25 mouse cellular contexts compared by ENCODE assay signal in genomic region chr9:50475318-50475717, GRCm38 (mm10). TPM values are rescaled to one million over a fixed set of nuclear protein-coding genes. Genes with fewer than 3 reads are reported as not detected.
DNase-seq lines count a peak whose midpoint lies in the region; ATAC-seq and TF ChIP-seq lines count a peak whose summit lies in the region.
"Had no signal": no experiment of that assay in that cellular context is flagged by ENCODE, and none has a peak within 500 bp of the region (broad histone marks: within the 10 kb centered on the region; RNA-seq: fewer than 3 reads in every experiment).

No protein-coding gene starts in this region.

- DNase-seq in frontal cortex, postnatal 14 days (ENCODE audit: low spot score in 2 of 2): no peak
- no peak for DNase-seq in kidney, adult 18-20 months
- DNase-seq in kidney, postnatal 0 days (ENCODE audit: low spot score): no peak
- DNase-seq in kidney, adult 9 months: no peak
- peak; percentile 58 for DNase-seq in brain, adult 2 months (ENCODE audit: low read depth, low spot score)
- DNase-seq: adrenal gland, adult 8-10 months; adrenal gland, postnatal 25 days; B cell, adult 2 months; cerebellum, adult 11-12 months; cerebellum, adult 2 months; cerebellum, adult 9-10 months; cerebellum, postnatal 10 days; cerebellum, postnatal 25 days had no signal

- H3K27ac ChIP-seq in kidney, embryonic 15.5 days: peak overlapping the region; percentile 82
- H3K27ac ChIP-seq in kidney, postnatal 0 days: no peak overlapping the region
- H3K27ac ChIP-seq: embryonic facial prominence, embryonic 10.5 days; embryonic facial prominence, embryonic 12.5 days; forebrain, embryonic 13.5 days; forebrain, embryonic 15.5 days had no signal

- peak overlapping the region; percentile 22 for H3K4me2 ChIP-seq in kidney, embryonic 15.5 days
- peak overlapping the region; percentile 8; the same call in 1 of the 2 replicates for H3K4me2 ChIP-seq in kidney, postnatal 0 days (ENCODE audit: low read length)
- H3K4me2 ChIP-seq: embryonic facial prominence, embryonic 12.5 days; forebrain, embryonic 13.5 days; forebrain, embryonic 15.5 days had no signal

- peak; percentile 83 for ATAC-seq in frontal cortex, adult (ENCODE audit: low TSS enrichment)
- ATAC-seq in kidney, embryonic 15.5 days (replicated peaks; ENCODE audit: low FRiP score): no peak
- ATAC-seq in kidney, postnatal 0 days (replicated peaks; ENCODE audit: low FRiP score, low read depth): no peak
- ATAC-seq: activated CD4-positive, CD25-positive, alpha-beta regulatory T cell, adult 4 months; CD4-positive, CD25-positive, alpha-beta regulatory T cell, adult 4 months; forebrain, embryonic 13.5 days; forebrain, embryonic 15.5 days; Patski had no signal

- peaks cover 59% of the 10 kb centered on the region for H3K4me1 ChIP-seq in kidney, embryonic 15.5 days
- H3K4me1 ChIP-seq in kidney, postnatal 0 days (replicated peaks; ENCODE audit: insufficient read depth, low read length): peaks cover 16% of the 10 kb centered on the region
- H3K4me1 ChIP-seq: embryonic facial prominence, embryonic 12.5 days; forebrain, embryonic 13.5 days; forebrain, embryonic 15.5 days had no signal

- H3K27me3 ChIP-seq in kidney, embryonic 15.5 days: no peaks in the 10 kb centered on the region
- no peaks in the 10 kb centered on the region for H3K27me3 ChIP-seq in kidney, postnatal 0 days (ENCODE audit: insufficient read depth, low read length)
- H3K27me3 ChIP-seq: CH12.LX; forebrain, embryonic 13.5 days; forebrain, embryonic 15.5 days; Patski had no signal

- H3K9ac ChIP-seq in kidney, embryonic 15.5 days: no peak overlapping the region
- H3K9ac ChIP-seq in kidney, postnatal 0 days (ENCODE audit: low read depth, low read length): no peak overlapping the region
- H3K9ac ChIP-seq: embryonic facial prominence, embryonic 12.5 days; forebrain, embryonic 13.5 days; forebrain, embryonic 15.5 days had no signal

- TF ChIP-seq CTCF in kidney, postnatal 0 days (IDR thresholded peaks at IDR 0.05; ENCODE audit: low read depth): no peak

- no peaks in the 10 kb centered on the region for H3K36me3 ChIP-seq in kidney, embryonic 15.5 days
- no peaks in the 10 kb centered on the region for H3K36me3 ChIP-seq in kidney, postnatal 0 days (ENCODE audit: insufficient read depth, low read length)
- H3K36me3 ChIP-seq: embryonic facial prominence, embryonic 10.5 days; embryonic facial prominence, embryonic 12.5 days; forebrain, embryonic 15.5 days; G1E had no signal

- H3K4me3 ChIP-seq in kidney, embryonic 15.5 days (replicated peaks): no peak overlapping the region
- no peak overlapping the region for H3K4me3 ChIP-seq in kidney, postnatal 0 days (replicated peaks; ENCODE audit: low read depth, low read length)
- H3K4me3 ChIP-seq: embryonic facial prominence, embryonic 10.5 days; embryonic facial prominence, embryonic 12.5 days; forebrain, embryonic 13.5 days; forebrain, embryonic 15.5 days had no signal

- no peaks in the 10 kb centered on the region for H3K9me3 ChIP-seq in kidney, embryonic 15.5 days (replicated peaks)
- no peaks in the 10 kb centered on the region for H3K9me3 ChIP-seq in kidney, postnatal 0 days (replicated peaks; ENCODE audit: low read length)
- H3K9me3 ChIP-seq: embryonic facial prominence, embryonic 10.5 days; embryonic facial prominence, embryonic 12.5 days; forebrain, embryonic 13.5 days; forebrain, embryonic 15.5 days; G1E had no signal

- 46% methylated on average over 7 of the region's 7 CpGs for WGBS in kidney, embryonic 15.5 days
- 41% methylated on average over 7 of the region's 7 CpGs for WGBS in kidney, postnatal 0 days

RNA-seq across cellular contexts. Expression of gene Plet1, which starts 19.0 kb away (rescaled TPM):
- 24.8 TPM in 2 replicates for polyA plus RNA-seq in kidney, embryonic 15.5 days (2015; fragmentation: Nextera tagmentation; extraction: Ambion mirVana)
- 53.4 and 54.5 TPM in 2 replicates for polyA plus RNA-seq in kidney, postnatal 0 days (2015; fragmentation: Nextera tagmentation; extraction: Ambion mirVana)
- polyA plus RNA-seq: forebrain, embryonic 11.5 days; forebrain, embryonic 13.5 days; forebrain, embryonic 15.5 days had no signal

RNA-seq across cellular contexts. Expression of gene Pts, which starts 53.2 kb away (rescaled TPM):
- 88.2 and 94.1 TPM in 2 replicates for polyA plus RNA-seq in kidney, embryonic 15.5 days (2015; fragmentation: Nextera tagmentation; extraction: Ambion mirVana)
- polyA plus RNA-seq in kidney, postnatal 0 days (2015; fragmentation: Nextera tagmentation; extraction: Ambion mirVana): 133 and 139 TPM in 2 replicates
